Mouse (Mus musculus): ENCODE results near the gene Blnk. TPM values are rescaled to one million over a fixed set of nuclear protein-coding genes. Genes with fewer than 3 reads are reported as not detected.

The Blnk gene
- polyA plus RNA-seq, 3 experiments from 2014 or later = 1.8 to 2.0 TPM; not detected in 1

GRCm38 (mm10) chr19:40964367-40964891 lies 29.9 kb downstream of the Blnk start:
- no peak for ATAC-seq

DNA sequence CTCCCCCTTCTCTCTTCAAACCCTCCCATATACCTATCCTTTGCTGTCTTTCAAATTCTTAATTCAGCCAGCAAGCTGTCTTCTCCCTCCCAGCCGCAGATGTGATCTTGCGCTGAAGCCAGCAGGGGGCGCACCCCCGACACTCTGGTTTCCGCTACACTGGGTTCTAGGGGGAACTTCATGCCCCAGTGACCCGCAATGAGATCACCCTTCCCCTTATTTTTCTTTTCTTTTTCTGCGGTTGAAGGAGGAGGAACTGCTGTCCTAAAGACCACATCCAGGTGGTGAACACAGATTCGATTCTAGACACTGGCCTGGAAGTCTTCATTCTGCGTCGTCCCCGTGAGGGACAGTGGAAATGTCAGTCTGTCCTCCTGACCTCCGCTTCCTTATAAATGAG lies 31.3 kb downstream of the Blnk start:
- ATAC-seq = no peak

DNA sequence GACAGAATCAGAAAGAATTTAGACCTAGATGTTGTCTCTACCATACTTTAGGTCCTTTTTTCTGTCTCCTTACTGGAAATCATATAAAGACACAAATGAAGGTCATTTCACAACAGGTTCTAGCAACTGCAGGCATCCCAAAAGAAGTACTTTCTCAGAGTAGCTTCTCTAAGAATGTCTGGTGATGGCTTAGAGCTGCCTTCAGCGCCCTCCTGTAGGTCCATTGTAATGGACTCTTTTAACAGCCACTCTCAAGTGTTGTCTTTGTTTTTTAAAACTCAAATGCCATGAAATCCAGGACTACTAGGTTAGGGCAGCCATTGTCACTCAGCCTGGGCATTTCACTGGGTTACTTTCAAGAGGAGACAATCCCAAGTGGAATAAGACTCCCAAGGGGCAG lies 35.4 kb downstream of the Blnk start:
- ATAC-seq = no peak

DNA sequence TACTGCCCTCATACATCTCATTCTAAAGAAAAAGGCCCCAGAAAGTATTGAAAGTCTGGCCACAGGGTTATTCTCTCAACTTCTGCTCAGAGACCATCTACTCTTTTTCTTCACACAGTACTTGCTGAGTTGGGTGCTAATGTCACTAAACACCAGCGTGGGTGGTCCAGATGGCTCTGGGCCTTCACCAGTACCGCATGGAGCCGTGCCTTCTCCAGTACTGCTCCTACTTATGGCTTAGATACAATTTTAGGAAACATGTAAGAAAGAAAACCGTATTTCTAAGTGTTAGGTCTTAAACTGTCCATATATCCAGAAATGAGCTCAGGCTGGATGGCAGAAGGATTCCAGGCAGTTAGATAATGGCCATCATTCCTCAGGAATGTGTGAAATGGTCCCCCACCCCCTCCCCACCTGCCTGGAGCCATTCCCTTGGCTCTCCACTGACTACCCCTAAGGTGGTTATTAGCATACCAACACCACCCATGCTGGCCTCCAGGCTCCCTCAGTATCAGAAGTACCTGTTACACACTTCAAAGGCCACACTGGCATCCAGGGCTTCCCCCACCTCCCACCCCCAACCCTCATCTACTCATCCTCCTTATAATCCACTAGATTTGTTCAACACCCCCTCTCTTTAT lies 47.3 kb downstream of the Blnk start:
- no peak for ATAC-seq

- no peak for ATAC-seq
Observed at GRCm38 (mm10) chr19:40943552-40943951, 50.8 kb downstream of the Blnk start.

DNA sequence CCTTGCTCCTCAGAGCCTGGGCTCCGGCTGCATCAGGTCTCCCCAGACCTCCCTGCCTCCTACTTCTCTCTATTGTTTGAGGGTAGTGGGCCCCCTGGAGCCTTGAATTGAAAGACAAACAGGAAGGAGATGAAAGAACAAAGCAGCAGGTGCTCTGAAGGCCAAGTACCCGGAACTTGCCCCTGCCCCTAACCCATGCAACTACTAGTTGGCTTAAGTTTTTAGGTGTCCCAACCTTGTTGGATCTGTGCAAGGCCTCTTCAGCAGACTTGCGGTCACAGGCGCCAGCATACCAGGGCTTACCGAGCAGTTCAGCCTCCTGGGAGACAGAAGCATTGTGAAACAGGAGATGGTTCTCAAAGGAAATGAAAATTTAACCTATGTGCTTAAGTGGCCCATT lies 58.3 kb downstream of the Blnk start:
- no peak for ATAC-seq

DNA sequence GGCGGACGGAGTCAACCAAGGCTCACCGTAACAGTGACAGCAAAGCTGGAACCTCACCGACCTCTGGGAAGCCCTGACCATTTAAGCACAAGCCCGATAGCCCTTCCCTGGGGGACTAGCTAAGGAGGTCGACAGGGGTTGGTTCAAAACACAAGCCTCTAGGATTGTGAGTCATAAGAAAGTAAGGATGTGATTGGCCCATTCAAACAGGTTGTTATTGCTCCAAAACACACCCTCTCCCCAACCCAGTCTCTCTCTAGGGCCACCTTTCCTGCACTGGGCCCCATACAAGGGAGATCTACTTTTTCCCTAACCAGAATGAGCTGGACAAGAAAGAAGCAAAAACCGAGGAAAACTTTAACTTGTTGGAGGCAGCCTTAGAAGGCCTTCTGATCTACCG lies 59.0 kb downstream of the Blnk start:
- ATAC-seq = no peak

DNA sequence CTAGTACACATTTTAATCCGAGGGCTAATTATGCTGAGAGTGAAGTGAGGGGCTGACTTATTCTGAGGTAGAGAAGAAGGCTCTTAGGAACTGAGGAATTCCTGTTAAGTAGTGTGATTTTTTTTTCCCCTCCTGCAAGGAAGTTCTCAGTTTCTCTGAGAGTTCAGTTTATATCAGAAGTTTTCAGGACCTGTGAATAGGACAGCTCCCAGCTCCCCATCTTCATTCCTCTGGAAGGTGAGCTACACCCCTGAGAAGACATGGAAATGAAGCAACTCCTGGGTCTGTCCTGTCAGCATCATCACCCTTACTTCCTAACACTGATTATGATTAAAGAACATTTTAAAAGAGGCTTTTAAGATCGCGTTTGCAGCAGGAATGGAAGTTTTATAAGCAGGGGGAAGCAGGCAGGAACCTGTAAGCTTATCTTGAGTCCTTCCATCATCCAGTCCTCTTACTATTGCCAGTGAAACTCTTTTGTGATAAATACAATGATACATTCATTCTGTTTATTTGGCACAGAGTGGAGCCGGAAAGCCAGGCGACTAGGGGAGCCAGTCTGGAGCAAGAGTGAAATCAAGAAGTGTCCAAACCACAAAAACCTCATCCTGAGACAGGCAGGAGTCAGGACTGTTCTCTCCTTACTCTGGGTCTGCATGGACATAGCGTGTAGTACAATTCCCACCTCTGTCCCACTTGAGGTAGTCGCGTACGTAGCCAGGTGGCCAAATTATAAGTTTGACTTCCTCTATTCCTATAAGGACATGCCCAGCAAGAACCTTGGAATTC lies 62.6 kb downstream of the Blnk start:
- no peak for ATAC-seq

GRCm38 (mm10) chr19:40895393-40895703 lies 99.0 kb downstream of the Blnk start:
- peak; percentile 7 for ATAC-seq

- ATAC-seq = peak; percentile 78
Observed at GRCm38 (mm10) chr19:40894519-40895392, 99.6 kb downstream of the Blnk start, which contains the start of gene Zfp518a. Gene Zfp518a, plus strand, starts transcription at chr19:40894705.

GRCm38 (mm10) chr19:40894071-40894506 lies 100.2 kb downstream of the Blnk start:
- ATAC-seq = peak; percentile 71

- no peak for ATAC-seq
Observed at GRCm38 (mm10) chr19:40888887-40889286, 105.4 kb downstream of the Blnk start.

DNA sequence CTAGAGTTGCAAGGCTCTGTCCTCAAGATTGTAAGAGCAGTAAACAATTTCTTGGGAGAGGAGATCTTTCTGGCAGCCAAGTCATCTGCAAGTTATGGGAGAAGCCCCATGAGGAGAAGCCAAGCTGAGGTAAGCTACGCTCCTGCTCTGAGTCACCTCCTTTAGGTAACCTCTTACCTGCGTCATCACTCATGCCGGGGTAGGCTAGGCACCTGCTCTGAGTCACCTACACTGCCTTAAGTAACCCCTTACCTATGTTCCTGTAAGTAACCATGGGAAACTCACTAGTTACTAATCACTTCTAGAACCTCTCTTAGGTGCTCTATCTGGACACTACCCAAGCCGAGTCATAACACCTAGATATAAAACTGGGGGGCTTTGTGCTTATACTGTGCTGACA lies 112.6 kb downstream of the Blnk start:
- no peak for ATAC-seq

Other genes starting within 250 kb of the Blnk start
- under 1 TPM in 2 of 3 experiments, not detected in 1; 0.13 to 0.15 TPM for gene Cc2d2b, start 245.8 kb downstream of the Blnk start, polyA plus RNA-seq (2017; shearing (Covaris generic))
- 1 to 10 TPM; 2.7 to 5.1 (median 4.8) TPM for gene Ccnj, start 163.3 kb downstream of the Blnk start, polyA plus RNA-seq (2017; shearing (Covaris generic))
- 10 to 100 TPM; 11.7 to 13.0 (median 12.0) TPM for gene Zfp518a, start 99.8 kb downstream of the Blnk start, polyA plus RNA-seq (2017; shearing (Covaris generic))
- gene Dntt, start 34.7 kb upstream of the Blnk start, polyA plus RNA-seq (2017; shearing (Covaris generic)) = under 1 TPM in 2 of 3 experiments, not detected in 1; 0.18 to 0.42 TPM
- not detected for gene Opalin, start 82.6 kb upstream of the Blnk start, polyA plus RNA-seq (2017; shearing (Covaris generic))
- not detected for gene Tll2, start 212.3 kb upstream of the Blnk start, polyA plus RNA-seq (2017; shearing (Covaris generic))